ENCODE assay signal across 11 mouse cellular contexts in the genomic region with DNA sequence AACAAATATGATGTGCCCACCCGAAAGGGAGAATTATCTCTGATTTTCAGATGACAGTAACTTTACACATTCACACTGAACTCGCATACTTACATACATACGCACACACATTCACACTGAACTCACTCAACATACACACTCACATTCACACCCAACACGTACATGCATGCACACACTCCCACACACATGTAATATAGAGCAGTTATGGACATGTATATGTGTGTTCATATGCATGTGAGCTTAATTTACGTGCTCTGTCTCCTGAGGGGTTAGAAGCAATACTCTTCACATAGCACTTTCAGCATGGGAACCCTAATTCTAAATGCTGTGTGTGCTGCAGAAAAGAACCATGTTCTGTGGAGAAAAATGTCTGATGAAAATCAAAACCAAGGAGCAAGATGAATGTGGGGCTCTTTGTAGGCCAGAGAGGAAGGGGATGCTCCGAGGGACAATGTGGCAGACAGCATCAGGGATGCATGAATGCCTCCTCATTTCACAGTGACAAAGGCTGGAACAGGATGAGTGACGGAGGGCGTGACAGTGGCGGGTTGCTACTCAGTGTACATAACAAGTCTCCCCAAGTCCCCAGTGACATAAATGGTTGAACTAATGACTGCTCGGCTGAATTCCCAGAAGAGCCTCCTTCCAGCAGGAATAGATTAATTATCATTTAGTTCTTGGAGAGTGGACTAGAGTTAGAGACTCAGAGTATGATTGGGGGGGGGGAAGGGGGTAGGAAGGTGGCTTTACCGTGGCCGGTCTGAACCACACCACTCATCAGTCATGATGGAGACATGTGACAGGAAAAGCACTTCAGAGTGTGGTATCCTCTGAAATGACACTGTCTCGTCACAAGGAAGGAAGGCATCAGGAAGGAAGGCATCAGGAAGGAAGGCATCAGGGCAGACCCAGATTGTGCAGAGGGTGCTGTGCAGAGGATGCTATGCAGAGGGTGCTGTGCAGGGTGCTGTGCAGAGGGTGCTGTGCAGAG. TPM values are rescaled to one million over a fixed set of nuclear protein-coding genes. Genes with fewer than 3 reads are reported as not detected.
DNase-seq lines count a peak whose midpoint lies in the region; ATAC-seq lines count a peak whose summit lies in the region.
"Had no signal": no experiment of that assay in that cellular context is flagged by ENCODE, and none has a peak within 500 bp of the region (broad histone marks: within the 10 kb centered on the region; RNA-seq: fewer than 3 reads in every experiment).

No protein-coding gene starts in this region.

- ATAC-seq in megakaryocyte, adult 5-6 weeks (ENCODE audit: poor library complexity, severe bottlenecking): no peak
- peak; percentile 93 for ATAC-seq in forebrain, embryonic 16.5 days
- peak; percentile 90 for ATAC-seq in midbrain, embryonic 11.5 days (ENCODE audit: low FRiP score)

- no peak overlapping the region for H3K9ac ChIP-seq in forebrain, embryonic 16.5 days (replicated peaks; ENCODE audit: low read depth, low read length)
- H3K9ac ChIP-seq in midbrain, embryonic 11.5 days (ENCODE audit: low read length): no peak overlapping the region
- H3K9ac ChIP-seq: lung, embryonic 15.5 days had no signal

- peak; percentile 88 for DNase-seq in midbrain, embryonic 11.5 days (ENCODE audit: low spot score, missing footprints)
- no peak for DNase-seq in layer of hippocampus, adult 9-11 months
- no peak for DNase-seq in frontal cortex, adult 2 months (ENCODE audit: extremely low spot score in 1 of 2, low spot score in 1 of 2)
- DNase-seq in left cerebral cortex, adult 8-10 months (ENCODE audit: low spot score in 2 of 2): no peak
- DNase-seq: adrenal gland, adult 8-10 months; cerebellum, postnatal 25 days had no signal

- peaks cover 19% of the 10 kb centered on the region for H3K36me3 ChIP-seq in megakaryocyte, embryonic 14.5 days (replicated peaks; ENCODE audit: low read length)
- H3K36me3 ChIP-seq in forebrain, embryonic 16.5 days (ENCODE audit: control insufficient read depth, insufficient read depth): peaks cover 48% of the 10 kb centered on the region
- H3K36me3 ChIP-seq in midbrain, embryonic 11.5 days (ENCODE audit: control insufficient read depth, insufficient read depth, low read length): no peaks in the 10 kb centered on the region; the same call in 1 of the 2 replicates
- H3K36me3 ChIP-seq: G1E had no signal

- H3K4me2 ChIP-seq in forebrain, embryonic 16.5 days (ENCODE audit: low read length): no peak overlapping the region
- H3K4me2 ChIP-seq in midbrain, embryonic 11.5 days: no peak overlapping the region
- H3K4me2 ChIP-seq: lung, embryonic 15.5 days had no signal

- peak overlapping the region; percentile 74 for H3K27ac ChIP-seq in forebrain, embryonic 16.5 days (ENCODE audit: low read length)
- peak overlapping the region; percentile 60 for H3K27ac ChIP-seq in midbrain, embryonic 11.5 days (ENCODE audit: low read depth, low read length)
- H3K27ac ChIP-seq: lung, embryonic 15.5 days had no signal

- no peaks in the 10 kb centered on the region for H3K27me3 ChIP-seq in megakaryocyte, embryonic 14.5 days (replicated peaks)
- no peaks in the 10 kb centered on the region for H3K27me3 ChIP-seq in forebrain, embryonic 16.5 days (replicated peaks; ENCODE audit: control insufficient read depth, insufficient read depth, low read length)
- no peaks in the 10 kb centered on the region for H3K27me3 ChIP-seq in midbrain, embryonic 11.5 days (ENCODE audit: control insufficient read depth, insufficient read depth, low read length)
- H3K27me3 ChIP-seq: lung, embryonic 15.5 days had no signal

- H3K4me1 ChIP-seq in megakaryocyte, embryonic 14.5 days: peaks cover 4% of the 10 kb centered on the region; the same call in 1 of the 2 replicates
- peaks cover 9% of the 10 kb centered on the region for H3K4me1 ChIP-seq in forebrain, embryonic 16.5 days (replicated peaks; ENCODE audit: control insufficient read depth, insufficient read depth, low read length)
- H3K4me1 ChIP-seq in midbrain, embryonic 11.5 days (ENCODE audit: control insufficient read depth, insufficient read depth, low read length): peaks cover 5% of the 10 kb centered on the region; the same call in 1 of the 2 replicates
- H3K4me1 ChIP-seq: lung, embryonic 15.5 days had no signal

- 36% methylated on average over 13 of the region's 13 CpGs for WGBS in forebrain, embryonic 16.5 days
- WGBS in midbrain, embryonic 11.5 days: 51% methylated on average over 13 of the region's 13 CpGs

- H3K4me3 ChIP-seq in megakaryocyte, embryonic 14.5 days (replicated peaks): peak overlapping the region; percentile 56
- H3K4me3 ChIP-seq in forebrain, embryonic 16.5 days (replicated peaks; ENCODE audit: low read length): no peak overlapping the region
- H3K4me3 ChIP-seq in midbrain, embryonic 11.5 days (ENCODE audit: low read depth, low read length): no peak overlapping the region
- H3K4me3 ChIP-seq: lung, embryonic 15.5 days had no signal

- no peaks in the 10 kb centered on the region for H3K9me3 ChIP-seq in megakaryocyte, embryonic 14.5 days
- H3K9me3 ChIP-seq in forebrain, embryonic 16.5 days (ENCODE audit: control insufficient read depth, low read length): no peaks in the 10 kb centered on the region
- no peaks in the 10 kb centered on the region for H3K9me3 ChIP-seq in midbrain, embryonic 11.5 days (ENCODE audit: control insufficient read depth, low read length)
- H3K9me3 ChIP-seq: G1E; lung, embryonic 15.5 days had no signal

RNA-seq across cellular contexts. Expression of a gene that starts 22.5 kb away (rescaled TPM):
- polyA plus RNA-seq in megakaryocyte, embryonic 14.5 days (2012; ENCODE audit: insufficient read depth, low replicate concordance): 0.11 TPM in 1 of 2 replicates, not detected in the other
- 9.3 and 11.2 TPM in 2 replicates for total RNA-seq in megakaryocyte, adult 5-6 weeks (2015)
- total RNA-seq in megakaryocyte, adult 5-6 weeks (2017): 11.5 and 12.3 TPM in 2 replicates
- polyA plus RNA-seq in forebrain, embryonic 16.5 days (2015; fragmentation: Nextera tagmentation; extraction: Ambion mirVana): 31.7 and 33.1 TPM in 2 replicates
- 14.7 and 16.1 TPM in 2 replicates for polyA plus RNA-seq in midbrain, embryonic 11.5 days (2014; fragmentation: Nextera tagmentation; extraction: Ambion mirVana)
- polyA plus RNA-seq in frontal cortex, adult 2 months (2012; rRNA removed): 21.5 and 23.6 TPM in 2 replicates
- total RNA-seq in left cerebral cortex, adult 8-10 months (2022): 10 to 100 TPM; 41.3 to 55.8 (median 50.4) TPM
- polyA plus RNA-seq: G1E had no signal

Comparison
In these comparisons a context has a peak if more than half of its experiments do, and no peak if none do; other contexts are left out.
1. RNA of a gene that starts 22.5 kb away (polyA plus RNA-seq): 31.7 to 33.1 TPM in forebrain, embryonic 16.5 days, 21.5 to 23.6 TPM in frontal cortex, adult 2 months and 14.7 to 16.1 TPM in midbrain, embryonic 11.5 days; 0.11 TPM in megakaryocyte, embryonic 14.5 days; every median in the first group is over 10 times any median in the second.